Mouse (Mus musculus): ENCODE measurements at regions not wholly inside any gene's neighbourhood (a gene's known extent, or its start where the extent isn't known, plus 50 kb on each side); places are given as distances from the start of the nearest gene placed in this dataset.

DNA sequence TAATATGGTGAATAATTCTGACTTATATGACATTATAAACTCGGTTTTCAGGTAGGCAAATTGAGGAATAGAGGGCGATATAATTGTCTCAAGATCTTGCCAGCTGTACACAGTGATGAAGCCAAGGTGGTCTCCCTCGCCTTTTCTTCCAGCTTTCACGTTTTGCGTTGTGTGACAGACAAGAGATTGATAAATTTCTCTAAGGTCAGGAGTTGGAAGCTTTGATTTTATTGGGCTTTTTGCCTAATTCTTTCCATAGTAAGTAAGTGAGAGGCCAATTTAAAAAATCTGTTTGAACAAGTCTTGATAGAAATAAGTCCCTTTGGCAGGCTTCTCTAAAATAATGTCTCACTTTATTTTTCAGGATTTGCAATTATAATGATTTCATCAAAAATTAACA, 549.4 kb upstream of the Klhl1 start:
- no peak for TF ChIP-seq POLR2A (IDR thresholded peaks at IDR 0.05; ENCODE audit: extremely low read depth, insufficient read depth, low read length)
- no peak for TF ChIP-seq CTCF (IDR thresholded peaks at IDR 0.05; ENCODE audit: low read depth, low read length)

All from liver, adult 2 months (tissue).